Mouse (Mus musculus): ENCODE results near the gene Zfp286.
"Not testable (repeated sequence)": the region's sequence is repeated elsewhere in the genome, so short reads cannot be mapped to it uniquely, and the experiment has no call there.

Gene Zfp286

DNA sequence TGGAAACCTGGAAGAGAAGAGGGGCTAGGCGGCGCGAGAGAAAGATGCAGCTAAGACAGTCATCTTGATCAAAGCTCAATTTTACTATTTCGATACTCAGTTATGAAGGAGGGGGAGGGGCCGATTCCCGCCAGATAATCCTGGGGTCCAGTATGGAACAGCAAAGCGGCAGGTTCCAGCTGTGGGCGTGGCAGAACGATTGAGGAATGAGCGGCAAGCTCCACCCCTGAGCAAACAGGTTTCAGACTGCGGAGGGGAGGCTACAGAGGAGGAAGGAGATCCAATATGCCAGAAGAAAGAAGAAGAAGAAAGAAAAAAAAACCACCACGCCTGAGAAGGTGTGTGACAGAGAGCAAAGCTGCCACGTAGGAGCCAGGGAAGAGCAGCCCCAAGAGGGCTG lies 14.9 kb upstream of the Zfp286 start:
- in situ Hi-C loops (cut with MboI, MseI) = no loop called here

DNA sequence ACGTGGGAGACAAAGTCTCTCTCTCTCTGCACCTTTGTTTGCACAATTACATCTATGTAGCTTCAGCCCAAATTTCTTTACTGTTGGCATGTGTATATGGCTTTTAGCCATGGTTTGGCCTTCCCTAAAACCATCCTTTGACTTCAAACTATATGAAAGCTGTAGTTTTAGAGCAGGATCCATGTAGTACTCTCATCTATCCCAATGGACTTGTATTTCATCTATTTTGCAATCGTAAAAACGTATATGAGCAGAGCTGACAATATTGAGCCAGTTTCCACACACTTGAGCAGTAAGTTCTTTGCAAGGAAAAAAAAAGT lies 315 bp upstream of the Zfp286 start:
- in situ Hi-C loops (cut with MboI, MseI) = no loop called here

- in situ Hi-C loops (cut with MboI, MseI) = no loop called here
Measured at GRCm38 (mm10) chr11:62776510-62776909, 12.8 kb downstream of the Zfp286 start.

DNA sequence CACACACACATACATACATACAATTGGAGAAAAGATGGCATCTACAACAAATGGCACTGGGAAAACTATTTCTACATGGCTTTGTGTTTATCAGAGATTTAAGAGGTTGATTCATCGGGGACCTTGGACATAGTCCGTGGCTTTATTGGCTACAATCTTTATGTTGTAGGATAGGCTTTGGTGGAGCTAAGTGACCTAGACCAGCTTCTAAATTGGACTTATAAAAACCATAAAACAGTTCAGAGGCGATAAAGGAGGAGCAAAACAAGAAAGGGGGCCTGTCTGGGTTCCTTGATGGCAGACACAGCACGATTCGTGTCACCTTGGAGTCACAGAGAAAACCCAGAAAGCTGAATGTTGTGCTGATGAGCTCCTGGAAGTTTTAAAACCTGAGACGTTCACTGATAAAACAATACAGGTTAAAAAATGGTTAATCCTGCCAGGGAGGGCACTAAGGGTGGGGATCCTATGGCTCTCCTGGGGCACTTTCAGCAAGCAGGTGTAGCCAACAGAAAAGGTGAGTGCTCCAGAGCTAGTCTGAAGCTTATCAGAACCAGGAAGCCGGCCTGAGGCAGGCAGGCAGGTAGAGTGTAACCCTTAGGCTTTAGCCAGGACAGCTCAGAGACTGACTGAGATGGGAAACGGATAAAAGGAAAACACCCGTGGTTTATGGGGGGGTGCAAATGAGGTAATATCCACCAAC lies 28.4 kb downstream of the Zfp286 start:
- in situ Hi-C loops (cut with MboI, MseI) = no loop called here

- in situ Hi-C loops (cut with MboI, MseI) = loop anchor here (5.0 kb wide), 2 partner anchors 119 to 374 kb away; partner anchors contain the start of gene Tvp23b
Measured at GRCm38 (mm10) chr11:62758491-62758890, 30.8 kb downstream of the Zfp286 start.

DNA sequence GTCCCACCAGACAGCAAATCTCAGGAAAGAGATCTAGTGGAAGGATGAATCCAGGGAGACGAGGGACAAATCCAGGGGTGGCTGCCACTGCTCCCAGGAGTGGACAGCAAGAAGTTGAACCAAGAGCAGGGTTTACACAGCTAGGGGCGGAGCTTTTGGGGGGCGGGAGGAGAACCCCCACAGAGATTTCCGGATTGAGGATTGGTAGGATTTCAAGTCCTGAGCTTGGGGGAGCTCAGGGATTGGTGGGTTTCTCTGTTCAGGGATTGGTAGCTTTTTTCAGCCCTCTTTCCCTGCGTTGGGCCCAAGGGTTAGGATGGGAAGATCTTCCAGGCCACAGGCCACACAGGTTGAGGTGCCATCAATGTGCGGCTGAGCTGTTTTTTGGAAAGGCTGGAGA lies 31.4 kb downstream of the Zfp286 start:
- in situ Hi-C loops (cut with MboI, MseI) = loop anchor here (5.0 kb wide), 2 partner anchors 119 to 374 kb away; partner anchors contain the start of gene Tvp23b

GRCm38 (mm10) chr11:62757143-62757507 lies 32.1 kb downstream of the Zfp286 start:
- in situ Hi-C loops (cut with MboI, MseI) = loop anchor here (5.0 kb wide), 2 partner anchors 120 to 375 kb away; partner anchors contain the start of gene Tvp23b

DNA sequence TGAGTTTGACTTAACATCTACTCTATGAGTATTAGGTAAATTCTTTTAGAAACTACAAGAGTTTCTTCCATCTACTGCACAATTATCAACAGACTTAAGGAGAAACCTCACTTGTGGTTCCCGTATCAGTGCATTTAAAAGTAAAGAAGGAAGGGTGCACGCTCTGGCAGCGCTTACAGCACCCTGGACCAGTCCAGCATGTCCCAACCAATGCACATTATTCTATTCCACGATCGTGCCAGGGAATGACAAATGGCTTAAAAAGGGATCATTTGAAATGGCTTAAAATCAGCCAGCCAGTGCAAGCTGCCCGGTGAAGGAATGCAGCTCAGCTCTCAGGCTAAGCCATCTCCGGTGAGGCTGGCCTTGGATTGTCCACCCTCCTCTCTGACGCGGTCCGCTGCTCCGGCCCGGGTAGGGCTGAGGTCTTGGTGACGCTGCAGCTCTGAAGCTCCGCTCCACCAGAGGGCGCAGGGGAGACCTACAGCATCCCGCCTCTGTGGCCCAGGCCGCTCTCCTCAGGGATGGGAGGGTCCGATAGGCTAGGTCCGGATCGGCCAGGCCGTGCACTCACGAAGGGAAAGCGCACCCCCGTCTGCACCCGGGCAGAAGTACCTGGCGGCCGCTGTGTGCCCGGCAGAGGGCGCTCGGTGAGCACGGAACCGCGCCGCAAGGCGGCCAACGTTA lies 32.7 kb downstream of the Zfp286 start:
- in situ Hi-C loops (cut with MboI, MseI) = loop anchor here (5.0 kb wide), 2 partner anchors 121 to 376 kb away; partner anchors contain the start of gene Tvp23b

GRCm38 (mm10) chr11:62752780-62753179 lies 36.5 kb downstream of the Zfp286 start, which contains the start of gene Gm10428:
TSS of gene Gm10428 (plus strand) at chr11:62753100.
- in situ Hi-C loops (cut with MboI, MseI) = loop anchor here (5.0 kb wide), 1 partner anchor 165 kb away; no protein-coding TSS in a partner anchor

DNA sequence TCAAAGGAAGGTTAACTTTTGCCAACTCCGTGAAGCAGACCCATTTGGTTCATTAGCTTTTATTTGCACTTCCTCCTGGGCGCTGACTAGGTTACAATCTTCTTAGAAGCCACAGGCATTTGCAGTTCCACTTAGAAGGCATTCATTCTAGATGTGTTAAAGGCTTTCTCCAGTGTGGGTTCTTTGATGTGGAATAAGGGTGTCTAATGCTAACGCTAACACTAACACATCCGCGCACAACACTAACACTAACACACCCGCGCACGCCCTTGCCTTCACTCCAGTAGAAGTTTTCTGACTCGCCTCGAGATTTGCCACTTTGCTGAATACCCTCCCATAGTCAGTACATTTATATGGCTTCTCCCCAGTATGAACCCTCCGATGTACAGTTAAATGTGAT lies 37.1 kb downstream of the Zfp286 start:
- in situ Hi-C loops (cut with MboI, MseI) = loop anchor here (5.0 kb wide), 1 partner anchor 165 kb away; no protein-coding TSS in a partner anchor

GRCm38 (mm10) chr11:62749445-62749844 lies 39.8 kb downstream of the Zfp286 start:
- in situ Hi-C loops (cut with MboI, MseI) = not testable (repeated sequence)

DNA sequence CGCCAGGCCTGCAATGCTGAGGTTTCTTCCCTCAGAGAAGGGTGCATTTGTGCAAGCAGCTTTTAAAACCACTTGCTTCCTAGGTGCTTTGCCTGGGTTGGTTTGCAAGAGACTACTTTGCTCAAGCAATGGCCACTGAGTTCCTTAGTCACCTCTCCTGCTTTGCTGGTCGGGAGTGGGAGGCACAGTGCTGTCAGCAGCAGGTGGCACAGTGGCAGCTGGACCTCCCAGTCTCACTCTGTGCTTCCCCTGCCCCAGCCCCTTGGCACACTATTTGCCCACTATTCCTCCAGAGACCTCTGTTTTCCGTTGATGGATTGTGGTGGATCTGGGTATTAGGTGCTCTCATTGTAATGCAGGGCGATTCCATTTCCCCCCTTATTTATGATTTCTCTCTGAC lies 41.2 kb downstream of the Zfp286 start:
- in situ Hi-C loops (cut with MboI, MseI) = no loop called here

- in situ Hi-C loops (cut with MboI, MseI) = no loop called here
Measured at GRCm38 (mm10) chr11:62747227-62747626, 42.0 kb downstream of the Zfp286 start.

DNA sequence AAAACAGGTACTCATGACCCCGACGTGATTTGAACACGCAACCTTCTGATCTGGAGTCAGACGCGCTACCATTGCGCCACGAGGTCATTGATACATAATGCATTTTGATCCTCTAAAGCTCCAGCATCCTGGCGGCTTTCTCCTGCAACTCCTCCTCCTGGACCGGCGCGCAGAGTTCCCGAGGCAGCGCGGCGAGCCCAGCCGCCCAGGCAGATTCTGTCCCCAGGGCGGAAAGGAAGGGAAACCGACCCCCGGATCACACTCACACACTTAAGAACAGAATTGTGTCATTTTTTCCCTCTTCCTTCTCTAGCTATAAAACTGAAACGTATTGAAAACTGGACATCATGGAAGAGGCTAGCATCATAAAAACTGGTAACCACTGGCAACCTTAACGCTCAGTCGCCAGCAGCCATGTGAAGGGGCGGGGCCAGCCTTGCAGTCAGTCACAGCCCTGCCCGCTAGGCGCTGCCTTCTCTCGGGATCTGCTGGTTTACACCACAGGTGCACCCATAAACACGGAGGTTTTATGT lies 43.2 kb downstream of the Zfp286 start:
- in situ Hi-C loops (cut with MboI, MseI) = no loop called here

DNA sequence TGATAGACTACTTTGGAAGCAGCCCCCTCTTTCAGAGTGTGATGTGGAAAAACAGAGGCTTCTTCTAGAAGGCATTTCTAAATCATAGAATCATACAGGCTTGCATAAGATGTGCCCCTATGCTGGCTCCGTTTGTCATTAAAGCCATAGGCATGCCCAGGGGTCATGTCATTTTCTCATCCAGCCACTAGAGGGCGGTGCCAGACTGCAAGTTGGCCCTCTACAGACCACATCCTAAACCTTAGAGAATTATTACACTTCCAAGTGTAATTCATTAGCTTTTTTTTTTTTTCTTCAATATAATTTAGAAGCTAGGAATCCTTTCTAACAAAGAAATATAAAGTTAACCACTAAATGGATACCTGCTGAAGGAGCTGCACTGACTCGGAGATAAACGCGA lies 45.2 kb downstream of the Zfp286 start:
- in situ Hi-C loops (cut with MboI, MseI) = no loop called here

DNA sequence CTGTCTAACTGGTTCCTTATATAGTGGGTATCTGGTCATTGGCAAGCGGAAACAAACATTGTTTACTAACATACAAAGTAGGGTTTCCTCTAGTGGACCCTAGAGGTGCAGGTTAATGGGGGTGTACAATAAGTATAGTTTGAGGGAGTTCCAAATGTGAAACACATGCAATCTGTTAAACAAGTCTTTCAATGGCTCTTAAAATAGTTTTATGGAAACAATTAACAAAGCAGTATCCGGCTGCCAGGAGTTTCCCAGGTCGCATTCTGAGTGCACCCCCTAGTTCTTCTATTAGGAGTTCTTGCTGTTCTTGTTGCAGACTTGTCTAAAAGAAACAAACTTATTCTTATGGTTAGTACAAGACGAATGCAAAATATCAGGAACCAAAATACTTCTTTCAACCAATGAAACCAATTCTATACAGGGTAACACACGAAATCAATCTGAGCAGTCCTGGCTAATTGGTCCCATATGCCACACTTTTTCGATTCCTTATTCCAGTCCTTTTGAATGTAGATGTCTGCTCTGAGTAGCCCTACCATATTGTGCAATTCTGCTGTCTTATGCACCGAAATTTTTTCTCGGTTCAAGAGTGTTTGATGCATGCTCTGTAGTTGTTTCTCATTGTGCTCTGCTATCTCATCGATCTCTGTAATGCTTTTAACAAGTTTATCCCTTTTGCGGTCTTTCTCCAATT lies 46.9 kb downstream of the Zfp286 start:
- in situ Hi-C loops (cut with MboI, MseI) = no loop called here

DNA sequence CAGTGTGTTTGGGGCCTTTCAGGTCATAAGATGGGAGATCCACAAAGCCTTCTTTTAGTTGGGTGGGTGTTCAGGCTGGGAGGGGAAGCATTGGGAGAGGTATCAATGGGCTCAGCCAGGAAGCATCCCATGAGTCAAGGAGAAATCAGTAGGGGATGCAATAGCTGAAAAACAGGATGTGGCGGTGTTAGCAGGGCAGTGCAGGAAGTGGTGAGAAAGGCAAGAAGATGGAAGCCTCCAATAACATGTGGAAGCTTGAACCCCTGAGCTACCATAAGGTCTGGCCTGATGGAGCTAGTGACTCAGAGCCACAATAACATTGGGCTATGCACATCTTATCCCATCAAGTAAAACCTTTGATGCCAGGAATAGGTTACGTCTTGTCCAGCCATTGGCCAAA lies 48.1 kb downstream of the Zfp286 start:
- in situ Hi-C loops (cut with MboI, MseI) = no loop called here

GRCm38 (mm10) chr11:62732665-62733064 lies 56.6 kb downstream of the Zfp286 start:
- in situ Hi-C loops (cut with MboI, MseI) = no loop called here

DNA sequence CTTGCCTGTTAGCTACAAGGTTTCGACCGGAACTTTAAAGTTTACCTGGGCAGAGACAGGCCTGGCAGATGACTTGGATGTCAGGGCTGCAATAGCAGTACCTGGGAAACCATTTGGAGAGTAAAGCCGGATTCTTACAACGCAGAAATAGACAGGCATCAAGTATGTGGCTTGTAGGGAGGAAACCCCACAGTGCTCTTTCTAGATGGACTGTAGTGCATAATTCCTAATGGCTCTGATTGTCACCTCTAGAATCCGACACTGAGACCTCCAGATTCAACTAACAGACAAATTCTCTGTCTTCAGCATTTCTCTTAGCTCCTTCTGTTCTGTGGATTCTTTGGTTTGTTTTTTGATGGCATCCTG lies 57.3 kb downstream of the Zfp286 start:
- in situ Hi-C loops (cut with MboI, MseI) = no loop called here

DNA sequence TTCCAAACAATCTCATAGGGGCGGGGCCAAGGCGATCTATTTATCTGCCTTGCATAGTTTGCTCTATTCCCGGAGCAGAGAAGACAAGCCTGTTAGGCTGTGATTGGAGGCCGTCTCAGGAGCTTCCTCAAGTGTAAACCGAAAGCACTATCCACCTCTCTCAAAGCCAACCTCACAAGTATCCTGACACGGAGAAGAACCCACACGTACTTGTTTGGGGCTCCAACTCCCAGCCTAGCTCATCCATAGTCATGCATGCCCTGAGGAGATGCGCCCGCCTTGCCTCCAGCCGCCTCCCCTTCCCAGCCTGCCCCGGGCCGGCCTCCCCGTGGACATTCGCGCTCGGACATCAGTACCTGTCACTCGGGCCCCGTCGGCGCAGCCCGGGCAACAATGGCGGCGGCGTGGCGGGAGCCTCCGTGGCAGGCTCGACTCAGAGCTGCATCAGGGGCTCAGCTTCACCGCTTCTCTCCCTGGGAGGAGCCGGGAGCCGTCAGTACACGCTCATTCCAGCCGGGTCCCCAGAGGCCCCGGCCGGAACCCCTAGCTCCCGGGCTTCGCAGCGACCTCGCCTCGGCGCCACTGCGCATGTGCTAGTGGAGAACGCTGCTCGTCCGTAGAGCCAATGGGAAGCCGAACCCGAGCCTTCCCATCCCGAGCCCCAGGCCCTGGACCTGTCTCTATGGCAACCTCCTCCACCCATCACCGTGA lies 57.8 kb downstream of the Zfp286 start, which contains the start of gene Zfp287:
Zfp287 (minus strand) TSS at position 595 of the 711 bp plus-strand sequence.
- in situ Hi-C loops (cut with MboI, MseI) = no loop called here

- in situ Hi-C loops (cut with MboI, MseI) = no loop called here
Measured at GRCm38 (mm10) chr11:62728276-62728675, 61.0 kb downstream of the Zfp286 start.
